Mouse (Mus musculus) ES-Bruce4 (cell line): ENCODE measurements around the gene Chchd6. TPM values are rescaled to one million over a fixed set of nuclear protein-coding genes. Genes with fewer than 3 reads are reported as not detected.

Source experiments
- H3K27ac ChIP-seq: 2 replicates; pipeline ENCODE4 v1.5.1; 2012; ENCODE audit warnings: low read length, inconsistent platforms; ENCODE audit not compliant: insufficient read depth
- H3K27me3 ChIP-seq: 2 replicates; pipeline ENCODE4 v1.6.1; 2012; ENCODE audit warnings: mild to moderate bottlenecking, low read length, inconsistent platforms; ENCODE audit not compliant: control insufficient read depth, poor library complexity, insufficient read depth, severe bottlenecking
- H3K36me3 ChIP-seq: 2 replicates; pipeline ENCODE4 v1.6.1; 2012; ENCODE audit warnings: inconsistent platforms, mild to moderate bottlenecking, low read length, moderate library complexity; ENCODE audit not compliant: control insufficient read depth, poor library complexity, insufficient read depth, severe bottlenecking
- H3K4me1 ChIP-seq: one replicate; pipeline ENCODE4 v1.8.1; 2011; ENCODE audit warnings: low read length; ENCODE audit not compliant: control insufficient read depth, insufficient read depth
- H3K4me3 ChIP-seq: 2 replicates; pipeline ENCODE4 v1.5.1; 2011; ENCODE audit warnings: low read depth, mild to moderate bottlenecking, low read length
- H3K9ac ChIP-seq: 2 replicates; pipeline ENCODE4 v1.6.1; 2012; ENCODE audit warnings: low read depth, mild to moderate bottlenecking, inconsistent platforms; ENCODE audit not compliant: poor library complexity, severe bottlenecking
- H3K9me3 ChIP-seq: replicated peaks from 2 replicates; pipeline ENCODE4 v1.6.1; 2012; ENCODE audit warnings: mild to moderate bottlenecking, low read length, inconsistent platforms; ENCODE audit not compliant: control insufficient read depth, poor library complexity, insufficient read depth, severe bottlenecking
- CTCF ChIP-seq: IDR thresholded peaks from one replicate; pipeline ENCODE4 v1.8.1; 2011; ENCODE audit warnings: low read depth, low read length
- EP300 ChIP-seq: IDR thresholded peaks from 2 replicates; pipeline ENCODE4 v1.6.1; 2011; ENCODE audit warnings: low read depth, low read length; ENCODE audit not compliant: insufficient read depth
- POLR2A ChIP-seq: IDR thresholded peaks from one replicate; pipeline ENCODE4 v1.8.1; 2011; ENCODE audit warnings: low read length; ENCODE audit not compliant: insufficient read depth
- polyA plus RNA-seq: library from polyadenylated mRNA; stranded (reverse); fragments of >200 nt; gene quantifications from 2 replicates; pipeline ENCODE4 v1.2.4, GENCODE M21; 2011; ENCODE audit warnings: low read depth; ENCODE audit not compliant: missing spikeins, insufficient read depth, insufficient read length

Chchd6 gene
- polyA plus RNA-seq, 1 experiment: 10.1 TPM

GRCm38 (mm10) chr6:89466053-89466708 lies 129.3 kb downstream of the Chchd6 start:
- Histone ChIP-seq H3K4me3 (no peak overlapping the region), H3K9ac (no peak overlapping the region), H3K27me3 (no peaks in the 10 kb centered on the region), H3K9me3 (no peaks in the 10 kb centered on the region), H3K36me3 (no peaks in the 10 kb centered on the region), H3K27ac (no peak overlapping the region), H3K4me1 (no peaks in the 10 kb centered on the region)
- TF ChIP-seq EP300: no peak
- TF ChIP-seq CTCF: no peak
- TF ChIP-seq POLR2A: no peak

DNA sequence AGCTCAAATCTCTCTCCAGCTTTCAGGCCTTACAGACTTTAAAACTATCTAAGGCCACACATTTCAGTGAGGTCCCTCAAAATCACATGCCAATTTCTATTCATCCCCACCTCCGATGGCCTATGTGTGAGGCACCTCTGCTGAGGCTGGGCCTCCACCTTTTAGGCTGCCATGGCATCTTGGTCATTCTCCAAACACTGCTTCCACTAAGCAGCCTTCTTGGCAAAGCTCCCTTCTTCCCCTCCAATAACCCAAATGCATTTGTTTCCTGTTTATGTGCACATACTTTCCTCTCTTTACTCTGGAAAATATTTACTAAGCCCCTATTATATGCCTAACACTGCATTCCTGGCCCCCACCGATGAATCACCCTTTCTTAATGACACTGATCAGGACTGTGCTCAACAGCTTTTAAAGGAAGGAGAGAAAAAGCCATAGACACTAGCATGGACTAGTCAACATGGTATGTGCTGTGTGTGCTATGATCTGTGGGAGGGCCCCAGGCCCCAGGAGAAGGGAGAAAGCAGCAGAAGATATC lies 133.2 kb downstream of the Chchd6 start:
- Histone ChIP-seq H3K36me3 (no peaks in the 10 kb centered on the region), H3K9ac (no peak overlapping the region), H3K4me3 (no peak overlapping the region), H3K9me3 (no peaks in the 10 kb centered on the region), H3K27me3 (no peaks in the 10 kb centered on the region), H3K27ac (no peak overlapping the region), H3K4me1 (no peaks in the 10 kb centered on the region)
- no peak for TF ChIP-seq EP300
- TF ChIP-seq POLR2A: no peak
- TF ChIP-seq CTCF: no peak

DNA sequence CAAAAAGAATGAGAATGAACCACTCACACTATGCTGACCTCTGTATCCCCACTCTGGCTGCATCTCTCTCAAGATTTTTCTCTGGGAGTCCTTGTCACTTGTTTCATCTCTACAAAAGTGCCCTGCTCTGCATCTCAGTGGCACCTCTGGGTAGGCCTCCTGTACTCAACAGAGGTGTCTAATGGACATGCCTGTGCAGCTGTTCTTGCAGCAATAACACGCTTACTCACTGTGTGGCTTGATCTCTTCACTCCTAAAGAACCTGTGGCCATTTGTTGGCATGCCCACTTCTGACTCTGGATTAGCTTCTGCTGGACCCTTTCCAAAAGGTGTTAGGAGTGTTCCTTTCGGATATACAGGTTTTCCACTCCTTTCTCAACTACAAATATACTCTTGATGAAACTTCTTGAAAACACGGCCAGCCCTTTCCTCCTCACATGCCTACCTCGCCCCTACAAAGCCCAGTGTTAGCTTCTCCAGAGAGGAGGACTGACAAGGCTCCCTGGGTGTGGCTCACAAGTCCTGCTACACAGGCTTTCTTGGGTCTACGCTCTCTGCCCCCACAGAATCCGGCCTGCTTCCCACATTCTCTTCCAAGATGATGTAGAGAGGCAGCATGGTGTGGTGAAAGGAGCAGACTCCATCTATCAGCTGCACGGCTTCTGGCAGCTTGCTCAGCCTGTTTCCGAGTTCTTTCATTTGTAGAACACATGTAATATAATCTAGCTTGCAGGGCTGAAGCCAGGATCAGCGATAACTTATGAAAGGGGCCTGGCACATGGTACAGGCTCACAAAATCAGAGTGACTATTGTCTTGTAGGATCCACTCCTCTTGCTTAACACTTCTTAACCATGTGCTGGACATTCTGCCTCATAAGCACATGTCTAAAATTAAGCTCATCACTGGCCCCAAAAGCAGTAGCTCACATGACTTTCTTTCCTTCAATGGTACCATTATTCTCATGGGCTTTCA lies 133.9 kb downstream of the Chchd6 start:
- no peaks in the 10 kb centered on the region for H3K9me3 ChIP-seq
- H3K36me3 ChIP-seq: no peaks in the 10 kb centered on the region
- no peaks in the 10 kb centered on the region for H3K4me1 ChIP-seq
- TF ChIP-seq POLR2A: no peak
- TF ChIP-seq EP300: no peak
- TF ChIP-seq CTCF: no peak
- H3K27ac ChIP-seq: no peak overlapping the region
- H3K4me3 ChIP-seq: no peak overlapping the region
- H3K27me3 ChIP-seq: no peaks in the 10 kb centered on the region
- no peak overlapping the region for H3K9ac ChIP-seq

GRCm38 (mm10) chr6:89459634-89460033 lies 135.8 kb downstream of the Chchd6 start:
- Histone ChIP-seq H3K36me3 (no peaks in the 10 kb centered on the region), H3K9ac (no peak overlapping the region), H3K9me3 (no peaks in the 10 kb centered on the region), H3K4me3 (no peak overlapping the region), H3K27ac (no peak overlapping the region), H3K27me3 (no peaks in the 10 kb centered on the region), H3K4me1 (no peaks in the 10 kb centered on the region)
- TF ChIP-seq POLR2A: no peak
- no peak for TF ChIP-seq CTCF
- TF ChIP-seq EP300: no peak

DNA sequence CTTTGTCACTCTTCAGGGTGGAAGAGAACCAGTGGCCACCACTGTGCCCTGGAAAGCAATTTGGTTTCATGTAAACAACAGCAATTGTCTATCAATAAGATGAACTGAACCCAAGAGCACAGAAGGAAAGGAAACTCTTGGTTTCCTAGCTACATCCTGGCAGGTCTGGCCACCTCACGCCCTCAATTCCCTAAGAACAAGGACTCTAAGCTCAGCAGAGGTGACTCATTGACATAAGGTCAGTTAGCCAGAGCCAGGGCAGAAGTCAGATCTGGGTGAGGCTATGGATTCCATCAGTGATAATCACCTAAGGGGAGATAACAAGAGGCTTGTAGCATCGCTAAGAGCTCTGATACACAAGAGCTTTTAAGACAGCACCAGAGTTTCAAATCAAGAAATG lies 137.9 kb downstream of the Chchd6 start:
- H3K27me3 ChIP-seq: no peaks in the 10 kb centered on the region
- H3K36me3 ChIP-seq: no peaks in the 10 kb centered on the region
- H3K9me3 ChIP-seq: no peaks in the 10 kb centered on the region
- H3K27ac ChIP-seq: no peak overlapping the region
- no peak for TF ChIP-seq POLR2A
- H3K4me1 ChIP-seq: no peaks in the 10 kb centered on the region
- no peak overlapping the region for H3K4me3 ChIP-seq
- H3K9ac ChIP-seq: no peak overlapping the region
